Mouse (Mus musculus) thymus, adult 2 months (tissue): Measurements from ENCODE around the gene Parvg.

Source experiments
- CTCF ChIP-seq: fragments of 200-500 bp; IDR thresholded peaks from 2 replicates; pipeline ENCODE4 v1.5.1; 2012; ENCODE audit warnings: mild to moderate bottlenecking, control low read depth, low read length, moderate library complexity, borderline replicate concordance; ENCODE audit not compliant: control insufficient read depth, poor library complexity, insufficient read depth; ENCODE audit errors: extremely low read depth
- POLR2A ChIP-seq: fragments of 200-500 bp; IDR thresholded peaks from 2 replicates; pipeline ENCODE4 v1.6.1; 2012; ENCODE audit warnings: mild to moderate bottlenecking, low read length, control low read depth, moderate library complexity; ENCODE audit not compliant: control insufficient read depth, poor library complexity, insufficient read depth; ENCODE audit errors: extremely low read depth

DNA sequence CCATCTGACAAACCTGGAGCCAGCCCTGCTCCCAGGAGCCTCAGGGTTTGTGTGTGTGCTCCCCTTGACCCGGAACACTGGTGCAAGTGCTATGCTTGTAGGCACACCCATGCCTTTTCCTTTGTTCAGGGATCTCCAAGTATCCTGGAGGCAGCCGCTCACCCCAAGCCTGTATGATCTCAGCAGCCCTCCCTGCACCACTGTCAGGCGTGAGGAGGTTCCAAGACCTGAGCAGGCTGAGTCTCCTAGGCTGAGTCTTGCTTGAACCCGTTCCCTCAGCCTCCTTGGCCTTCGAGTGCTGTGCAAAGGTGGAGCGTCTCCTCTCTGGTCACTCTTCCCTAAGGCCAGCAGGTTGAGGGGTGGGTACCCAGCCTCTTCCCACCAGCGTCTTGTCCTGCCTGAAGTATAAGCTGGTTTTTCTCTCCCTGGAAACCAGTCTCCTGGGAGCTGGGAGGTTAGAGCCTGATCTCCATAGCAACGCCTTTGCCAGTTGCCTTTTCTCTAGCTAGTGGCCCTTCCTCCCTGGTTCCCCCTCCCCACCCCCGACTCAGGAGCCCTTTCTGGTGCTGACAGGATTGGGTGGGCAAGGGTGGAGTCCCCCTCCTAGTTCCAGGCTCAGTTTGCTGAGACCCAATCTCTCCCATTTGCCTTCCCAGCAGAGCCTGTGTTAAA lies 24.0 kb upstream of the Parvg start:
- TF ChIP-seq CTCF (no peak), POLR2A (no peak)
